Mouse (Mus musculus) ES-Bruce4 (cell line): ENCODE data around the gene Foxi2.

Experiments used
- CTCF ChIP-seq: IDR thresholded peaks from one replicate; pipeline ENCODE4 v1.8.1; 2011; ENCODE audit warnings: low read depth, low read length
- POLR2A ChIP-seq: IDR thresholded peaks from one replicate; pipeline ENCODE4 v1.8.1; 2011; ENCODE audit warnings: low read length; ENCODE audit not compliant: insufficient read depth

GRCm38 (mm10) chr7:135364606-135365005, 45.5 kb upstream of the Foxi2 start:
- TF ChIP-seq POLR2A = no peak
- TF ChIP-seq CTCF = no peak
